Mouse (Mus musculus) kidney, adult 18-20 months (tissue): ENCODE measurements around the gene Pheta1.

Experiments
- DNase-seq: peaks from one replicate; pipeline ENCODE4 v3.0.0; 2021

Gene Pheta1

DNA sequence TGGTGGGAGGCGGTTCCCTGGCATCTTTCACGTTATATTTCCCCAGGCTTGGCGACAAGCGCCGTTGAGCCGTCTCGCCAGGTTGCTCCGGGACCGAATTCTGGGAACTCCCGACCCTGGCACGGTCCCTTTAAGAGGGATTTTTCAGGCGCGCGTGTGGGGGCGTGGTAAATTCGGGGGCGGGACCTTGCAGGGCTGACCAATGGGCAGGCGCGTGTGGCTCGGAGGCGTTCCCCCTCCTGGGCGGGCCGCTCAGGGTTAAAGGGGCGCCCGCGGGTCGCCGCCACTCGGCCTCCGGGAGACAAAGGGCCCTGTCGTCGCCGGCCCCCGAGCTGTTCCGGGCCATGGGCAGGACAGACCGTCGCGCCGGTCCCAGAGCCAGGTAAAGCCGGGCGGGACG, at the start of gene Pheta1:
TSS of gene Pheta1 (plus strand) at position 242 of the 400 bp plus-strand sequence.
- DNase-seq, result peak; percentile 94

DNA sequence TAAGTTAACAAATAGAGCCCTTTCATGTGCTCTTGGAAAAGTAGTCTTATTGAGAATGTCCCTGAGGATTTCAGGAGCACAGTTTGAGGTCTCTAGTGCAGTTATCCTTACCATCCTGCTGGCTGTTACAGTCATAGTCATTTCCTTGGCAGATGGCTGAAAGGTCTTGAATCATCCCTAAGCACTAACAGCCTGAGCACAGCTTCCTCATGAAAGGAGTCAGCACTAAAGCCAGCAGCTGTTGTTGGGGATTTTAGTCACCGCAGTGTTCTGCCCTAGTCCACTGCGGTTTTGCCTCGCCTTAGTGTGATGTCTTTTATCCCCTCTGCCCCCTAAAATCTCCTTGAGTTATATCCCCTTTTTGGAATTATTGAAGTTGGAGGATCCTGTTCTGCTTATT, 41.6 kb upstream of the Pheta1 start:
- no peak for DNase-seq

DNA sequence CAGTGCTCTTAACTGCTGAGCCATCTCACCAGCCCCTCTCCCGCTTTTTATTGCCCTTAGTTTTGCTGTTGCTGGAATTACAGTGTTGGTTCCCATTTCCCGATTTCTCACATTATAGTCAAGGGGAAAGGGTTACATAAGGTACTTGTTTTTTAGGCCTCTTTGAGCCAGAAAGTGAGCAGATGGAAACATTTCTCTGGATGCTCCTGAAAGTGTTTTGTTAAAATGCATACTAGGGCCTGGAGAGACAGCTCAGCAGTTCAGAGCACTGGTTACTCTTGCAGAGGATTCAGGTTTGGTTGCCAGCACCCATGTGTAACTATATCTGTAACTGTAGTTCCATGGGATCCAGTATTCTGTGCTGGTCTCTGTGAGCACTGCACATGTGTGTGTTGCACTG, 40.6 kb upstream of the Pheta1 start:
- no peak for DNase-seq

DNA sequence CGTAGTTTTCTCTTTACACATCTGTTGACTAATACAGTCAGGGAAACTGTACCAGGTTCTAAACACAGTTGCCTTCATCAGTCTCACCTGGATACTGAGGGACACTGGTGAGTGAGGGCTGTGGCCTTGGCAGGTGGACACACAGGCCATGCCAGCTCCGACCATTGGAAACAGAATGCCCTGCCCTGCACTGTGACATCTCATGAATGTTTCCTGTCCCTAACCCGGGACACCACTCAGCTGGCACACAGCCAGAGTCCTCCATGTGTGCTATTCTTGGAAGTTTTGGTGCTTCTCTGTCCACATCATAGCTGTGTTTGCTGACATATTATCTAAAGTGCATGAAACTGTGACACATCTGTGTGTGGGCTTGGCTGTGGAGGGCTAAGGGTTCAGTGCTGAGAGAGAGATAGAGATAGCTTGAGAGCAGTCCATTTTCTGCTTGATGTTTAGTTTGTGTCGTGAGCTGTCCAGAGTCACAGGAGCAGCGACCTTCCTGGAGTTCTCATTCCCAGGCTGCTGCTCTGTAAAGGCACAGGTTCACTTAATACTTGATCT, 39.0 kb upstream of the Pheta1 start:
- peak; percentile 38 for DNase-seq

DNA sequence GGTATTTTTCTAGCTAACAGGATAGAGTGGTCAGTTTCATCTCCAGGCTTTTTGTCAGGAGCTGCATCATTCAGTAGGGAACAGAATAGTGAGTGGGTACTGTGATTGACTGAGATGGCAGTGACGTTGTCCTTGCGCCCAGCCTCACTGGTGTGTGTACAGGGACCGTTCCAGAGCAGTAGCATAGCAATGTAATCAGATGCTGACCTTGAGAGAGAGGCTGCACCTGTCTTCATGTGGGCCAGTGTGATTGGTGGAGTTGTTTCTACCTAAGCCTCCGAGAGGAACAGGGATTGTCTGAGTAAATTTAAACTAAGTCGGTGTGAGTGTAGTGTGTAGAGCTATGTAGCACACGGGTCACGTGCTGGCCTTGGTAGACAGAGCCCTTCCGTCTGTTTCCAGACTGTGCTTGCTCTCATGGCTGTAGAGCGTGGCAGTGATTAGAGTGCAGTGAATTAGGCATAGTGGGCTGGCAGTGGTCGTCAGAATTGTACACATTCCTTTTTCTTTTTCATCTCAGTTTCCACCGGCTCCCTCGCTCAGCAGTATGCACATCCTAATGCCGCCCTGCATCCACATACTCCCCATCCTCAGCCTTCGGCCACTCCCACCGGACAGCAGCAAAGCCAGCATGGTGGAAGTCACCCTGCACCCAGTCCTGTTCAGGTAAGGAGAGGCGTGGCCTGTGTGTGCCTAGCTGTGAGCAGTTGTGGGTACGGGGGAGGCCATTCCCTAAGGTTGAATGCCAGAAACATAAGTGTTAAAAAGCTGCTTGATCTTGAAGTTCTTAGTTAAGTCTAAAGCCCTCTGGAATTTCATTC, 38.2 kb upstream of the Pheta1 start:
- DNase-seq, result no peak

DNA sequence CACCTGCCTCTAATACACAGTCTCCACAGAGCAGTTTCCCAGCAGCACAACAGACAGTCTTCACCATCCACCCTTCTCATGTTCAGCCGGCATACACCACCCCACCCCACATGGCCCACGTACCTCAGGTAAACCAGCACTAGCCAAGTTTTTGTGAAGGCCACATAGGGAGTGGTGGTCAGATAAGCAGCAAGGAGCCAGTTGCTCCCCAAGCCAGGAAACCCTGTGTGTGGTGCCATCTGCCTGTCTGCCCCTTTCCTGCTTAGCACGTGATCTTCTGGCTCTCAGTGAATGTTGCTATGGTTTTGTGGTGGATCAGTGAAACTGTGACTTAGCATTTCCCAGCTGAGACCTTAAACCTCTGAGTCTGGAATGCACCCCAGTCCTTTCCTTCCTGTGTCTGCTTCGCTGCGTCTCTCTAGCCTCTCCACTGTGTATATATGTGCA, 37.3 kb upstream of the Pheta1 start:
- peak; percentile 21 for DNase-seq

DNA sequence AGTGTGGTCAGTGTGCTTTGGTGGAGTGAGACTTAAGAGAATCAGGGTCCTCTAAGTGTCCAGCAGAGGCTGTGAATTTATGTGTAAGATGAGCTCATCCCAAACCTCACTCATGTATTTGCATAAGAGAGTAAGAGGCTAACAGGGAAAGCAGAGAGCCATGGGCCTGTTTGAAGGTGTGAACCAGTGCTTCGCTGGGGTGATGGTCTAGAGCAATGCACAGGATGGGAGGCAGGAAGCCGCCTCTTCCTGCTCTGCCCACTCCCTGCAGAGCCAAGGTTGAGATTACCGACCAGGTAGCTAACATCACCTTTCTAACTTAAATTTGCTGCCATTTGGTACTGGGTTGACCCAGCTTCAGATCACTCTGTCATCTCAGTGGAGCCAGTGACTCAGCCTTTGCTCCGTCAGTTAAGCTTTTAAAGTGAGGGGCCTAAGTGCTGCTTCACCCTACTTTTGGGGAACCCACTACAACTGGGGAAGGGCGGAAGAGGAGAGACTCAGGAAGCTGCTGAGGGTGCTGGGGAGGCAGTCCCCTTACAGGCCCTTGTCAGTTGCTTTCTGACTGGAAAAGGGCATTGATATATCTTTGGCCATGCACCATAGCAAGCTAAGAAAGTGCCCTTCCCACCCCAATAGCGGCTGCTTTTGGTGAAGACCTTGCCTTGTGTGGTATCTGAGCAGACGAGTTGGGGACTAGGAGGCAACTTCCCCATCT, 36.1 kb upstream of the Pheta1 start:
- no peak for DNase-seq

DNA sequence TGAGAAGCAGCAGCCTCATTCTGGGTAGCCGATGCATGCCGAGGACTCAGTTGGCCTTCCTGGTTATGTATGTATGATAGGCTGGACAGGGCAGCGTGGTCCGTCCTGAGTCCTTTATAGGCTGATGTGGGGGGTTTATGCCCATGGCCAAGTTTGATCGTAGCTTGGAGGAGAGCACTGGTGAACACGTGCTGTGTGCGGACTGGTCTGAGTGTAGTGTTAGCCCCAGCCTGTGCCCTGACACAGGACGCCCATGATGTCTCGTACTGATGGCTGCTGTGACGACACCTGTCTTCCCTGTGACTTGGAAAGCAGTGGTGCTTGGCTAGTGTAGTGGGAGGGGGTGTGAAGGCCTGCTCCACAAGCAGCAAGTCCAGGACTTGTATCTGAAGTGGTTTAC, 35.0 kb upstream of the Pheta1 start:
- no peak for DNase-seq

DNA sequence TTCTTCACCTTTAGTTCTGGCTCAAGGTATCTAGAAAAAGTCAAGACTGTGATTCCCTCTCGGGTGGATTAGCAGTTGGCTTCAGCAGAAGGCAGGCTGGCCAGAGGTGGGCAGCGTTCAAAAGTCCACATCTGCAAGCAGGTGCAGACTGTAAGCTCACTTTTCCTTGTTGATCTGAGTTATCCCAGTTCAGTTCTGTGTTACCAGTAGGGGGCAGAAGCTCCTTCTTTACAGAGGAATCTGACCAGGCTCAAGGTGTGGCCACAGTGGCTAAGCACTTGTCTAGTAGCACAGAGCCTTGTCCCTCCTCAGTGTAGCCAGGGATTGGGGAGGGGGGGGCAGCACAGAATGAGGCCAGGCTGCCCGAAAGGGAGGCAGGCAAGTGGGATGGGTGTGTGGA, 33.7 kb upstream of the Pheta1 start:
- peak; percentile 70 for DNase-seq

DNA sequence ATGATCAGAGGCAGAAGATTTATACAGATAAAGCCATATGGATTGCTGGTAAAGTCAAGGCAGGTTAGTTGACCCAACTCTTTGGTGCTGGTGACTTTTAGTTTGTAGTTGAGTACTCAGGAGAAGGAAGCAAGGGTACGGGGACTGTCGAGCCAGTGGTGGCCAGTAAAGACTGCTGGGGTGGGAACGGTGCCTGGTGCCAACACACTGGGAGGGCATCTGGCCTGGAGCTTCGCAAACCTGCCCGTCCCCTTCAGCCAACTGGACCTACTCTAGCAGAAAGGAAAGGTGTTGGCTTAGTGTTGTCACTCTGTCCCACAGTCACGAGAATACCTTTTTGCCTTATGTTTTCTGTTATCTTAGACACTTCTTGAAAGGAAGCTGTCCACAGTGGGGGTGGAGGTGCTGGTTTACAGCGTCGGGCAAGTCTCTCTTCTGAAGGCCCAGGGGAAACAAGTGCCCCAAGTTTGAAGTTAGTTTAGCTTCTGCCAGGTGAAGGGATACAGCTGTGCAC, 32.9 kb upstream of the Pheta1 start:
- no peak for DNase-seq

DNA sequence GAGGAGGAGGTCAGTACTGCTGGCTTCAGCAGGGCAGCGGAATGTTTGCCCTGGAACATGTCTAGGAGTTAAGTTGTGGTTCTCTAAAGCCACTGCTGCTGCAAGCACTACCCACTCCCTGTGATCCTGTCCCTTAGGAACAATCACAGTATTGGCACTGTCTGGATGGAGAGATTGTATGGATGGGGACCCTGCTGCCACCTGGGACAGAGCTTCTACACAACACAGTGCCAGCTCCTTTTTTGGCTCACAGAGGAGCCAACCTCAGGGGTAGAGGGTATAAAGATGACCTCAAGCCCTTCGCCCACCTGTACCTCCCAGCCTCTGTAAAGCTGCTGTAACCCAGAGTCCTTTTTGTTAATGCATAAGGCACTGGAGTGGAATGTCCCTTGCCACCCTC, 32.2 kb upstream of the Pheta1 start:
- no peak for DNase-seq

DNA sequence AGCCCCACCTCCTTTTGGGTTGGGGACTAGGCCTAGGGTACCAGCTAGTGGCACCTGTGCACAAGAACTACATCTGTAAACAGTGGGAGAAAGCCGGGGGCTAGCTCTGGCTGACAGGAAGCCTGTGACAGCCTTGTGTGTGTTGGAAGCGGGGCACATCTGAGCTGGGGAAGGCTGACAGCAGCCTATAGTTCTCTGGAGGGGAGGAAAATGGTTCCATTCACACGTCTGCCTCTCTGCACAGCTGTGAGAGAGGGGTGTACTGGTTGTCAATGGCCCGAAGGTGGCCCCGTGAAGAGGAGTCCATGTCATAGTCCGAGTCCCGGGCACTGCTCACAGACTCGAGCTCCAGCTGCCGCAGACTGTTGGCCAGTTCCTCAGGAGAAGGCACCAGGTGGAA, 31.2 kb upstream of the Pheta1 start:
- DNase-seq, result no peak

DNA sequence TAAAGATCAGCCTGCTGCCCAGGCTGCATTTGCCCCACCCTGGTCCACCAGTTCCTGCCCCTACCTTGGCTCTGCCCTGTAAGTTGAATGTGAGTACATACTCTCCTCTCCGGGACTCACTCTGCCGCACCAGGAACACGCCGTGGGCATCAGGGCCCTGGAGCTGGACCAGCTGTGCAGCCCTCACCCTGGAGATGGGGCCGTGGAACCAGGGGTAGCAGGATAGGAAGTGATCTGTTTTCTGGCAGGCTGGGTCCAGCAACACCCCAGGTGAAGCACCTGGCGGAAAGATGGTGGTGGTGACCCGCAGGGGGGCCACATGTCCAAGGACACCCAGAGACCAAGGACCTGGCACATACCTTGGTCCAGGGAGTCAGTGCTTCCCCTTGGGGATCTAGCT, 30.4 kb upstream of the Pheta1 start:
- no peak for DNase-seq

DNA sequence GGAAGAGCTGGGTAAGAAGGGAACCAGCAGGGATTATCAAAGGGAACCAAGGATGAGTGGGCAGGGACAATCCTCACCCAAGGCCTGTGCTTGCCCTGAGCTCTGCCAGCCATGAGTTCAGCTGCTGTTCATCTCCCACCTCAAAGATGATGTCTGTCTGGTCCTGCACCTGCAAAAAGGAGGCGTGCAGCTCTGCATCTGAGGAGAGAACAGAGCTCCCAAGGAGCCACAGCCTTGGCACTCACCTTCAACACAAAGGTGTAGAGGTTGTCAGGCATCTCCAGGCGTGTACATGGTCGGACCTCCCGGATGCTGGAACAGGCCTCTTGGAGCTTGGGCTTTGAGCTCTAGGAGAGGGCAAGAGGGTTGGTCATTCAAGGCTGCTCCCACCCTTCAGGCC, 29.9 kb upstream of the Pheta1 start:
- DNase-seq, result no peak

DNA sequence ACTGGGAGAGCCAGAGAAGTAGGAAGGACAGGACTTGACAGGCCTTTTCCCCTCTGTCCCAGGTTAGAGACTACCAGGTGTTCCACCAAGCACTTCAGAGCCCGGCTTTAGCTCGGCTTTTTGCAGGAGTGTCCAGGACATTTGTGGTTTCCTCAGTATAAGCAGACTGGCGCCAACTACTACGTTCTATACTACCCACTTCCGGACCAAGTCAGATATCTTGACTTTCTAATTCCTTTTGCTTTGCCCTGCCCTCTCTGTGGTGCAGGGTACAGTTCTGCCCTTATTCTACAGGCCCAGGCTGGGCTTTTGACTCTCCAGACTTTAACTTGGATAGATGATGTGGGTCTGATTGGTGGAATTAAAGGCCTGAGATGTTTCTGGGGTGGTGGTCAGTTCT, 29.2 kb upstream of the Pheta1 start:
- DNase-seq, result no peak

DNA sequence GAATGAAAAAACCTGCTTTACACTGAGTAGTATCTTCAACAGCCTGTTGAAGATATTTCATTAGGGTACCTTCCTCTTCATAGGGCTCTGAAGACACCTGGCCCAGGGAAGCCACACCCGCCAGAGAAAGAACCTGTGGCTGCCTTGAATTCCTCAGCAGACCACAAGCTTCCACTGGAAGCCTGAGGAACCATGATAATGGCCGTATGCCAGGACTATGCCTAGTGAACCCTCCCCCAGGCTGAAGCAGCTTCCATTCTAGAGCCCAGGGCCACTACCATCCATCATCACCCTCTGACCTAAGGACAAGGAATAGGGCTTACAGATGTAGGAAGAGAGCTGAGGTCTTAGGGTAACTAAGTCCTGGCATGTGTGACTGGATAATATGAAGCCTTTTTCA, 28.6 kb upstream of the Pheta1 start:
- DNase-seq, result no peak

DNA sequence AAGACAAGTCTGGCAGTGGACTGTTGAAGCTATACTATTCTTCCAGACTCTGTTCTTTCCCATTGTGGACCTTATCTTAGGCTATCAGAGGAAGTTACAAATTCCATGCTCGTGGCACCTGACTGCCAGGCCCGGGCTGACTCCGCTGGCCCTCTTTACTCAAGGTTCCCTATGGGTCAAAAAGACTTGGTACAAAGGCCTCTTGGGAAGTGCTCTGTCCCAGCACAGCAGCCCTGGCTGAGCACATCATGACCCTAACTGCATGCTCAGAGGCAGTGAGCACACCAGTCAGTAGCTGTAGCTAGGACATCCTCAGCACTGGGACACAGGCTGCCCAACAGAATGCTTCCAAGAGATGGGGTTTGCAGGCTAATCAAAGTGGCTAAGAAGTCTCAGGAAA, 28.1 kb upstream of the Pheta1 start:
- DNase-seq, result no peak

DNA sequence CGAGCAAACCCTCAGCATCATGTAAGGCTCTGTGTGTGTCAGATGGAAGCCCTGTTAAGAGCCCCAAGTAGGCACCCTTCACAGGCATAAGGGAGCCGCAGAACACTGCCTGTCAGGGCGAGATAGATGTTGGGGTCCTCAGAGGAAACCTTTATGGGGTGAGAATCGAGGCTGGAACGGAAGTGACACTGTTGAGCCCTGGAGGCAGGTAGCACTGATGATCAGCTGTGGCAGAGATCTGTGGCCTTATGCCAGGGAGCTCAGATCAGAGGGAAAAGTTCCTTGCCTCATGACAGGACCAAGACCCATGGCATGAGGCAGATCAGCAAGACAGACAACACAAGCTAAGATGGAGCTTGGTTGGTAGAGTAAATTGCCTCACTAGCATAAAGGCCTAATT, 27.7 kb upstream of the Pheta1 start:
- DNase-seq, result no peak

DNA sequence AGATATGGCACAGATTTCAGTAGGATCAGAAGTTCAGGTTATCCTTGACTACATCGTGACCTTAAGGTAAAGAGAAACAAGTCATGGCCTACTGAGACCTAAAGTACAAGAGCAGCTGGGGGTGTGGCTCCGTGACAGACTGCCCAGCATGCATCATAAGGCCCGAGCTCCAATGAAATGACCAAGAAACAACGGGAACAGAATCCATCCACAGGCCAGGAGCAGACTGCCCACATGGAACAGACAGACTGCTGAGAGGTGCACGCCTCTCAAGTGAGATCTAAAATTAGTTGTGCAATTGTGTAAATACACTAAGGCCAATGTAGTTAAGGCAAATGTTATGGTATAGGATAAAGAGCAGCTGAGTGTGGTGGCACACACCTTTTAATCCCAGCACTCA, 27.2 kb upstream of the Pheta1 start:
- no peak for DNase-seq

DNA sequence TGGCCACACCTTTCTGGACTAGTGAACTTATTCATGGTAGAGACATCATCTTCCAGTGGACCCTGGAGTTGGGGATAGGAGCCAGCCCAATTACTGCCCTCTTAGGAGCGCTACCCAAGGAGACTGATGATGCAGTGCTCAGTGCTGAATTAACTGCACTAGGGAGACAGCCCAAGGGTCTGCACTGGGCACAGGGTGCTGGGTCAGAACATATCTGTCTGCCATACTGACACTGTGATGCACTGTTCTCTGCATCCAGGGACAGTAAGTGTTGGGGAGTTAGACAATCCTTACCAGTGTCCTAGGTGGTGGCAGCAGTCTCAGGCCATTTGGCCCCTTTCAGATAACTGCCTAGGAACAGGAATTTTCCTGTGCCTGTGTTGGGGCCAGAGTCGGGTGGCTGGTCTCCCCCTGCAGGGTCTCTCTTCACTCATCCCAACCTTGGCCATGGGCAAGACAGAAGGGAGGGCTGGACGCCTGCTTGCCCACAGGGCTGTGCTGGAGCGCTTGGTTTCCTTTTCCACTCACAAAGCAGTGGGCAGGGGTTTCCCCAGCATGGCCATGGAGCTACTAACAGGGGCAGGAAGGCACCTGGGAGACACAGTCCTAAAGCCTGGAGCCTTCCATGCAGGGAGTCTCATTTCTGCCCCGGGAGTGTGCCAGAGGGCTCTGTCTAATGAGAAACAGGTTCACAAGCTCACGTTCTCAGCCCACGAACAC, 25.8 kb upstream of the Pheta1 start:
- DNase-seq, result no peak

DNA sequence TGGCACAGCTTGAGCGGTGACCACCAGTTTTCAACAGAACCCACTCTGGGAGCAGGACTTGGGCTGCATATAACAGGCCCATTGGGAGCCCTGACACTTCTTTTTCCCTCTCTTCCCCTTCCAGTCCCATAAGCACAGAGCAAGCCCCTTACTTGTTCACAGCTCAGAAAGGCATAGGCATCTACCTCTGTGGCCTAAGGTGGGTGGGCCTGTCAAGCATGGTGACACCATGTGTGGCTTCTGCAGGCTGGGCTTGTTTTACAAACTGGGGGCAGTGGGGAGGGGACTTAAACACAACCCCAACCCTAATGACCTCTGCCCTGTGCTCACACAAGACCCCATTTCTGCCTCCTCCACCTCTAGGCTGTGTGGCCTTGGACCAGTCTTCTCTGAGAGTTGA, 25.1 kb upstream of the Pheta1 start:
- DNase-seq, result no peak

DNA sequence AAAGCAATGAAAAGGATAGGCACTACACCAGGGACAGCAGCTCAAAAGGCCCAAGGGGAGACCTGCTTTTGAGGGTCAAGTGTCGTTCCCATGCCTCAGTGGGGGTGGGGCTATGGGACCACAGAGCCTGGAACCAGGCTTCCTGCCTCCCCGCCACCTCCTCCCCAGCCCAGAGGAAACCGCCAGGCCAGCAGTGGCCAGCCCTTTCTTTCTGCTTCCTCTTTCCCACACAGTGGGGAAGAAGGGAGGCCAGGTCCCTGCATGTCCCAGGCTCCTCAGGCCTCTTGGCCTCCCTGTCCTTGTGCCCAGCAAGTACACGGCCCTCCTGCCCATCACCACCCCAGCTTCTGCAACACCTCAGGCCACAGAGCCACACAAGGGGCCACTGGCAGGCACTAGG, 24.7 kb upstream of the Pheta1 start:
- no peak for DNase-seq

DNA sequence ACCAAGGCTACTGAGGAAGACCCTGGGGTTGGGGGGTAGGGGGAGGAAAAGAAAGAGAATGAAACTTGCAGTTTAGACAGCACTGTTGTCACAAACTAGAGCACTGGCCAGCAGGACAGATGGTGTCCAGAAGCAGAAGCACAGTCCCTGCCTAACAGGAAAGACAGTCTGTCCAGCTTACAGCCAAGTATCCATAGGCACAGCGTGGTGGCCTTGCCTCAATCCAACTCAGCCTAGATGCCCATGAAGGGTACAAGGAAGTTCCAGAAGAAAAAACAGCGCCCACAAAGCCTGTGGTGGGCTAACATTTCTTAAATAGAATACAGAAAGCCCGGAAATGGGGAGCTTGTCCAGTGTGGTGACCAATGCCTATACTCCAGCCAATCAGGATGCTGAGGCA, 23.2 kb upstream of the Pheta1 start:
- DNase-seq, result no peak
